Mouse (Mus musculus): ENCODE data around the gene Mc3r.

Gene Mc3r

GRCm38 (mm10) chr2:172256956-172257355 lies 8.7 kb downstream of the Mc3r start:
- DNase-seq, result peak; percentile 60

- peak; percentile 92 for DNase-seq
These were observed 9.3 kb downstream of the Mc3r start for GRCm38 (mm10) chr2:172257471-172258065.

- DNase-seq, result peak; percentile 92
These were observed 11.8 kb downstream of the Mc3r start for GRCm38 (mm10) chr2:172260064-172260463.

GRCm38 (mm10) chr2:172261441-172261840 lies 13.1 kb downstream of the Mc3r start:
- DNase-seq, result peak; percentile 88

- peak; percentile 66 for DNase-seq
These were observed 14.9 kb downstream of the Mc3r start for GRCm38 (mm10) chr2:172263216-172263615.

- DNase-seq, result no peak
These were observed 21.6 kb downstream of the Mc3r start for GRCm38 (mm10) chr2:172269907-172270306.

- DNase-seq, result no peak
These were observed 22.2 kb downstream of the Mc3r start for GRCm38 (mm10) chr2:172270485-172270944.

GRCm38 (mm10) chr2:172270974-172271697 lies 22.8 kb downstream of the Mc3r start:
- DNase-seq, result no peak

- DNase-seq, result no peak
These were observed 26.4 kb downstream of the Mc3r start for GRCm38 (mm10) chr2:172274662-172275061.

GRCm38 (mm10) chr2:172276155-172276554 lies 27.9 kb downstream of the Mc3r start:
- no peak for DNase-seq

GRCm38 (mm10) chr2:172278979-172279378 lies 30.7 kb downstream of the Mc3r start:
- DNase-seq, result no peak

GRCm38 (mm10) chr2:172282071-172282710 lies 33.9 kb downstream of the Mc3r start:
- no peak for DNase-seq

- no peak for DNase-seq
These were observed 39.4 kb downstream of the Mc3r start for GRCm38 (mm10) chr2:172287715-172288114.

GRCm38 (mm10) chr2:172288965-172289364 lies 40.7 kb downstream of the Mc3r start:
- DNase-seq, result peak; percentile 71

- peak; percentile 42 for DNase-seq
These were observed 41.3 kb downstream of the Mc3r start for GRCm38 (mm10) chr2:172289632-172290031.

GRCm38 (mm10) chr2:172290474-172290873 lies 42.2 kb downstream of the Mc3r start:
- peak; percentile 97 for DNase-seq

- peak; percentile 83 for DNase-seq
These were observed 42.7 kb downstream of the Mc3r start for GRCm38 (mm10) chr2:172291025-172291424.

GRCm38 (mm10) chr2:172291755-172292524 lies 43.6 kb downstream of the Mc3r start:
- no peak for DNase-seq

- no peak for DNase-seq
These were observed 44.5 kb downstream of the Mc3r start for GRCm38 (mm10) chr2:172292525-172293405.

GRCm38 (mm10) chr2:172298083-172298482 lies 49.8 kb downstream of the Mc3r start:
- DNase-seq, result peak; percentile 64

GRCm38 (mm10) chr2:172298542-172298941 lies 50.2 kb downstream of the Mc3r start:
- DNase-seq, result peak; percentile 20
